Mouse (Mus musculus): ENCODE data around the gene Gm17482. TPM values are rescaled to one million over a fixed set of nuclear protein-coding genes. Genes with fewer than 3 reads are reported as not detected.

Gm17482 gene
- not detected for total RNA-seq (2018; cell fraction: chromatin; rRNA removed)
- not detected for total RNA-seq (2018; cell fraction: cytosol; rRNA removed)
- not detected for total RNA-seq (2018; cell fraction: nucleus; rRNA removed)
- polyA plus RNA-seq (2018): not detected in 3 replicates

- no peaks in the 10 kb centered on the region for H3K79me2 ChIP-seq (ENCODE audit: inconsistent target)
- H3K4me3 ChIP-seq (ENCODE audit: inconsistent target): no peak within 1 kb of the TSS
- H3K36me3 ChIP-seq (ENCODE audit: inconsistent target): no peaks in the 10 kb centered on the region
- H3K27ac ChIP-seq: no peak within 1 kb of the TSS
- 64% methylated on average over 3 of the region's 4 CpGs for WGBS (ENCODE audit: missing documents)
Observed at GRCm38 (mm10) chr6:115227043-115227442, at the start of gene Gm17482. Gene Gm17482 (plus strand): TSS chr6:115227343.

DNA sequence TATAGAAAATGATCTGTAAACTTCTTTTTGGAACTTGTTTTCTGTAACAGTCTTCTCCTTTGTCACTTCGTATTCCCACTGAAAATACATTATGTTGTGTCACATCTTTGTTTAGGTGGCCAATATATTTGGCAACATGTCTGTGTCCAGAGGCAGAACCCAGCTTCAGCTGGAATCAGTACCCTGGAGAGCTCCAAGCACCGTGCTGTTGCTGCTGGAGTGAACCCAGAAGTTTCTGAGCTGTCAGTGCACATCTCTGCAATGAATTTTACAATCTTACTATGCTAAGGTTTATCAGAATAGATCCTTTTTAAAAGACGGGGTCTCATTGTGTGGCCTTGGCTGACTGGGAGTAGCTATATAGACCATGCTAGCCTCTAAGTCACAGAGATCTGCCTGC lies 48.3 kb upstream of the Gm17482 start:
- Histone ChIP-seq H3K4me3 (ENCODE audit: inconsistent target) (no peak overlapping the region), H3K27ac (no peak overlapping the region), H3K79me2 (ENCODE audit: inconsistent target) (no peaks in the 10 kb centered on the region), H3K36me3 (ENCODE audit: inconsistent target) (no peaks in the 10 kb centered on the region)
- 45% methylated on average over 3 of the region's 3 CpGs for WGBS (ENCODE audit: missing documents)

DNA sequence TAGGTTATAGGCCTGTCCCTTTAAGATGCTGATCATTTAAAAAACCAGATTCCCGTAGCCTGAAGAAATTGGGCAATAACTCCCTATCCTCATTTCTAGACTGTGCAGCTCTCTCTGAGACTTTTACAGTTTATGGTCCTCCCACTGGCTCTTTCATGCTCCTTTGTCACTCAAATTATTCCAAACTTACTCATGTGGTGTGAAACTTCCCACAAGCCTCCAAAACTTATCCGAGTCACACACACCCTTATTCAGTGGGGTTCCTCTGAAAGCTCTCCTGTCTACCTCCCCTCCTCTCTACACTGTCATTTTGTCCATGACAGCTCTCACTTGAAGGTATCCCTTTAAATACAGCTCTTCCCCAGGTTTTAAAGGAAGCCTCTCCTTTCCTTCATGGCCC lies 46.0 kb upstream of the Gm17482 start:
- H3K27ac ChIP-seq: no peak overlapping the region
- WGBS (ENCODE audit: missing documents): 89% methylated on average over 2 of the region's 2 CpGs
- H3K36me3 ChIP-seq (ENCODE audit: inconsistent target): no peaks in the 10 kb centered on the region
- H3K4me3 ChIP-seq (ENCODE audit: inconsistent target): no peak overlapping the region
- H3K79me2 ChIP-seq (ENCODE audit: inconsistent target): no peaks in the 10 kb centered on the region

DNA sequence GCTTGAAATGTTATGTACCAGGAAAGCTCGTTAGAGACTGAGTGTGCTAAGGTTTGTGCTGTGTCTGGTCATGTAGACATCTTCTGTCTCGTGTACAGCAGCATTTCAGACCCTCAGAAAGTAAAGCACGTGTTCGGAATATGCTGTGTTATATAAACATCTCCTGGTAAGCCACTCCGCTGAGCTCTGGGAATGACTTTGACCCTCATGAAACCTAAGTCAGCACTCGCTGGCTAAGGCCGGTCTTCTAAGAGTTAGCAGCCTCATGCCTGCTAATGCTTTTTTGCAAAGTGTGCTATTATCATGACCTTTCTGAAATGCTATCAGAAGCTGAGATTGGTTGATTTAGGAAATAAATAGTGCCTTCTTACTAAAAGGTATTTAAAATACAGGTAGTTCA lies 36.0 kb upstream of the Gm17482 start:
- Histone ChIP-seq H3K27ac (no peak overlapping the region), H3K4me3 (ENCODE audit: inconsistent target) (no peak overlapping the region), H3K79me2 (ENCODE audit: inconsistent target) (no peaks in the 10 kb centered on the region), H3K36me3 (ENCODE audit: inconsistent target) (no peaks in the 10 kb centered on the region)
- 98% methylated on average over 7 of the region's 7 CpGs for WGBS (ENCODE audit: missing documents)

- no peaks in the 10 kb centered on the region for H3K79me2 ChIP-seq (ENCODE audit: inconsistent target)
- H3K4me3 ChIP-seq (ENCODE audit: inconsistent target): no peak overlapping the region
- no peaks in the 10 kb centered on the region for H3K36me3 ChIP-seq (ENCODE audit: inconsistent target)
- 79% methylated on average over 3 of the region's 3 CpGs for WGBS (ENCODE audit: missing documents)
- no peak overlapping the region for H3K27ac ChIP-seq
Observed at GRCm38 (mm10) chr6:115200753-115201152, 26.4 kb upstream of the Gm17482 start.

- 92% methylated on average over 3 of the region's 3 CpGs for WGBS (ENCODE audit: missing documents)
- Histone ChIP-seq H3K79me2 (ENCODE audit: inconsistent target) (no peaks in the 10 kb centered on the region), H3K36me3 (ENCODE audit: inconsistent target) (no peaks in the 10 kb centered on the region), H3K27ac (no peak overlapping the region), H3K4me3 (ENCODE audit: inconsistent target) (no peak overlapping the region)
Observed at GRCm38 (mm10) chr6:115203029-115203428, 24.1 kb upstream of the Gm17482 start.

GRCm38 (mm10) chr6:115210187-115210586 lies 17.0 kb upstream of the Gm17482 start:
- Histone ChIP-seq H3K27ac (no peak overlapping the region), H3K79me2 (ENCODE audit: inconsistent target) (no peaks in the 10 kb centered on the region), H3K4me3 (ENCODE audit: inconsistent target) (no peak overlapping the region), H3K36me3 (ENCODE audit: inconsistent target) (no peaks in the 10 kb centered on the region)
- WGBS (ENCODE audit: missing documents): 86% methylated on average over 2 of the region's 2 CpGs

DNA sequence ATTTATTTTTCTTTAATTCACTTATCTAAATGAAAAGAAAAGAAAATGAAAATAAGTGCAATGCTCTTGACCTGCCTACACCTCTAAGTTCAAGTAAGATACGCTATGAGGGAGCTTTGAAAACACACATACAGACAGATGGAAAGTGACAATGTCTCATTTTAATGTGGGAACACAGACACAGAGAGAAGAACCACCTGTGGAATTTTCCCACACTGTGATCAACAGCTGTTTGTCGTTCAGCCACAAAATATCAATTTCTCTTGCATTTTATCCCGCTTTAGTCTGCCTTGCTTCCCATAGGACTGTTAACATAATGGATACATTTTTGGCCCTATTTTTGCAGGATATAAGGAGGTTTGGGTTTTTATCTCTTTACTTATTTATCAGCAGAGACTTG lies 16.3 kb upstream of the Gm17482 start:
- Histone ChIP-seq H3K36me3 (ENCODE audit: inconsistent target) (no peaks in the 10 kb centered on the region), H3K4me3 (ENCODE audit: inconsistent target) (no peak overlapping the region), H3K79me2 (ENCODE audit: inconsistent target) (no peaks in the 10 kb centered on the region), H3K27ac (no peak overlapping the region)
- 91% methylated on average over 3 of the region's 3 CpGs for WGBS (ENCODE audit: missing documents)

DNA sequence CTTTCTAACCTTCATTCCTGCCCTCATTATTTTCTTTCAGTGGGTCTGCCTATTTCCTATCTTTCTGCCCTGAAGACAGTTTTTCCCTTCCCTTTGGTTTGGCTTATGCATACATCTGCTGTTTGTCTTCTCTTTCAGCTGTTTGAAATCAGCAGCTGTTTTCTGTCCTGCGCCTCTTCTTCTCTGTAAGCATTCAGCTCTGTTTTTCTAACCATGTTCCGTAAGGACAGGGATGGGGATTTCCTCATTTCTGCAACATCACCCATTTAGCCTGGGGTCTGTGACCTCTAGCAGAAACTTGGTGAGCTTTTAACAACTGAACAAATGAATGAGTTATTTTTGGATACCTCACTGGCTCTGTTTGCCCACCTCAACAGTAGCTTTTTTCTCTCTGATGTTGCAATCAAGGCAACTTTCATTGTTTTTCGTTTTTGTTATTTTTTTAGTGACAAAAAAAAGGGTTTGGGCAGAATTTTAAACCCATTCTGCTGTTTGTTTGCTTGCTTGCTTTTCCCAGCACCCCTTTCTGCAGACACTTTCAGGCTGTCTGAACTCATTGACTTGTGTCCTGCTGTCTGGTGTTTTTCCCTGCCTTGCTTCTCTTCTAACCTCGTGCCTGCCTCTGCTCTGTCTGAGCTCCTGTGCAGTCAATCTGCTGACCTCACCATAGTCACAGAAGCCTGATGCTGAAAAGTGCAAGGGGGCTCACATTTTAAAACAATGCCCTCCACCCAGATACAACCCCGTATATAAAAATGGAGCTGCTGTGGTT lies 14.8 kb upstream of the Gm17482 start:
- H3K27ac ChIP-seq: no peak overlapping the region

DNA sequence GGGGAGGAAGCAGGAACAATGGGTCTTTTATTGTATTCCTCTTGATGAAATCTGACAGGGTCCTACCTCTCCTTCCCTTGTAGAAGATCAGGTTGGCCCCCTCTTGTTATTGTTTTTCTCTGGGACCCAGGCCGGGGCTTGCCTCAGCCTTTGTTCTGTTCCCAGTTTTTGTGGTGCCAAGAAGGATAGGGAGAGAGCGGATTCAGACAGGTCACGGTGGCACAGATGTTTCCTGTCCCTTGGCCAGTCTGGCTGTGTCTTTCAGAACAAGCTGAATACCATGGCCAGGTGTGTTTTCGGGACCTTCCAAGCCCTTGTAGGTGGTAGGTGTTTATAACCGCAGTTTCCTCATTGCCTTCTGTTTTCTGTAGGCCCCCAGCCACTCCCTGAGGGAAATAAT lies 14.0 kb upstream of the Gm17482 start:
- WGBS (ENCODE audit: missing documents): 12% methylated on average over 5 of the region's 5 CpGs
- H3K36me3 ChIP-seq (ENCODE audit: inconsistent target): no peaks in the 10 kb centered on the region
- H3K79me2 ChIP-seq (ENCODE audit: inconsistent target): no peaks in the 10 kb centered on the region
- no peak overlapping the region for H3K27ac ChIP-seq
- no peak overlapping the region for H3K4me3 ChIP-seq (ENCODE audit: inconsistent target)

More for the DNA sequence above, 14.8 kb upstream of the Gm17482 start:
- H3K79me2 ChIP-seq (ENCODE audit: inconsistent target): no peaks in the 10 kb centered on the region
- 60% methylated on average over 5 of the region's 5 CpGs for WGBS (ENCODE audit: missing documents)
- no peaks in the 10 kb centered on the region for H3K36me3 ChIP-seq (ENCODE audit: inconsistent target)
- no peak overlapping the region for H3K4me3 ChIP-seq (ENCODE audit: inconsistent target)

DNA sequence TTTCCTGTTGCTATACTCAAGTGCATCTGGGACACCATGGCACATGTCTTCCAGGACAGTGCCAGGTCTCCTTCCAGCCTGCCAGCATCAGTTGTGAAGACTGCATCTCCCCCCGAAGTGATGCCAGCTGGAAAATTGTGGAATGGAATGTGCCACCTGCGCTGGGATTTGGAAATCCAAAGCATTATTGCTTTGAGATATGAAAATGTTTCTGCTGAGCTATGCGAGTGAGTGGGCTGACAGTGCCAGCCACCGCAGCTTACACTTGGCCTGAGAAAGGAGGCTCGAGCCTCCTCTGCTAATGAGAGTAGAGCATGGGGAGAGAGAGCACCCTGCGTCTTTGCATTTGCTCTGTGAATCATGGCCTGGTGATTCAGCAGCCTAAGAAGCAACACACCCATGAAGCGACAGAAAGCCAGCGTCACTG lies 5.9 kb upstream of the Gm17482 start:
- 92% methylated on average over 8 of the region's 8 CpGs for WGBS (ENCODE audit: missing documents)
- no peaks in the 10 kb centered on the region for H3K79me2 ChIP-seq (ENCODE audit: inconsistent target)
- H3K36me3 ChIP-seq (ENCODE audit: inconsistent target): no peaks in the 10 kb centered on the region
- no peak overlapping the region for H3K27ac ChIP-seq
- no peak overlapping the region for H3K4me3 ChIP-seq (ENCODE audit: inconsistent target)

DNA sequence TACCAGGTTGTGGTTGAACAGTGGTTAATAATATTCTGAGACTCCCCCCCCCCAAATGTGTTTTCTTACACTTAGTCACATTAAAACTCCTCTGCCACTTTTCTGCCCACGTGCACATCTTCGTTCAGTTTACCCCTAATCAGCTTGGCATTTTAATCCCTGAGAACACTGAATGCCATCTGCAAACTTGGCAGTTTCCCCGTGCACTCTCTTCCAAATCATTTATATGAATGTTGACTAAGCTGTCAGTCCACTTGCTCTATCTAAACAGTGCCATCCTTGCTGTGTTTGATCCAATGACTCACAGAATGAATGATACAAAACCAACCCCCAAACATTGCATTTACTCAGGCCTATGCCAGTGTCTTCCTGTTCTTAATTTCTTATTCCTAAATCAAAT lies 1.6 kb upstream of the Gm17482 start:
- 84% methylated on average over 3 of the region's 3 CpGs for WGBS (ENCODE audit: missing documents)
- H3K27ac ChIP-seq: no peak overlapping the region
- H3K79me2 ChIP-seq (ENCODE audit: inconsistent target): no peaks in the 10 kb centered on the region
- H3K36me3 ChIP-seq (ENCODE audit: inconsistent target): no peaks in the 10 kb centered on the region
- H3K4me3 ChIP-seq (ENCODE audit: inconsistent target): no peak overlapping the region

DNA sequence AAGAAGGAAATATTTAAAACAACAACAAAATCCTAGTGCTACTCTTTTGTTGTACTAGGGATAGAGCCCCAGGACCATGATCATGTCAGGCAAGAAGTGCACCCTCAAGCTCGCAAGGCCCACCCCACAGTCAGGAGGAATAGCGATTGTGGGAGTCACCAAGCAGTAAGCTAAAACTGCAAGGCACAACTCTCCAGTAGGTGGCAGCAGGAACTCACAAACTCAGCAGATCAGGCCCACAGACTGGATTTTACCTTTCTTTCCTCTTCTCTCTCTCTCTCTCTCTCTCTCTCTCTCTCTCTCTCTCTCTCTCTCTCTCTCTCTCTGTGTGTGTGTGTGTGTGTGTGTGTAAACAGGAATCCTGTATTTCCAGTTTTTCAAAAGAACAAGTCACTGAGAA lies 386 bp downstream of the Gm17482 start:
- no peaks in the 10 kb centered on the region for H3K36me3 ChIP-seq (ENCODE audit: inconsistent target)
- H3K27ac ChIP-seq: no peak overlapping the region
- no peaks in the 10 kb centered on the region for H3K79me2 ChIP-seq (ENCODE audit: inconsistent target)
- no peak overlapping the region for H3K4me3 ChIP-seq (ENCODE audit: inconsistent target)
- 0% methylated on average over 2 of the region's 2 CpGs for WGBS (ENCODE audit: missing documents)

DNA sequence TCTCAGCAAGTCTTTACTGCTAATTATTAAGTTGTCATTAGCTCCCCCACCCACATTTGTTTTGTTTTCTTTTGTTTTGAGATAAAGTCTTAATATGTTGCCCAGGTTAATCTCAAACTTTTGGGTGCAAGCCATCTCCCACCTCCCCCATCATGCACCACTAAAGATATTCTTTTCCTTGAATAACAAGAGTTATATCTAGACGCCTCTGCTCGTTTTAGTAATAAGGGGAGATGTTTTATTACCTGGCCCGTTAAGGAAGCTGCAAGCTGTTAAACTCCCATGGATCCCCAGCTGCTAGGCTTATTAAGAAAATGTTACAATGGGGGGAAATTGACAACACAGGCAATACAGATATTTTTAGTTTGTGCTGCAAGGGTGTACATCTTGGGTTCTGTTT lies 3.4 kb downstream of the Gm17482 start:
- Histone ChIP-seq H3K79me2 (ENCODE audit: inconsistent target) (no peaks in the 10 kb centered on the region), H3K27ac (no peak overlapping the region), H3K4me3 (ENCODE audit: inconsistent target) (no peak overlapping the region), H3K36me3 (ENCODE audit: inconsistent target) (no peaks in the 10 kb centered on the region)
- 82% methylated on average over 3 of the region's 3 CpGs for WGBS (ENCODE audit: missing documents)

DNA sequence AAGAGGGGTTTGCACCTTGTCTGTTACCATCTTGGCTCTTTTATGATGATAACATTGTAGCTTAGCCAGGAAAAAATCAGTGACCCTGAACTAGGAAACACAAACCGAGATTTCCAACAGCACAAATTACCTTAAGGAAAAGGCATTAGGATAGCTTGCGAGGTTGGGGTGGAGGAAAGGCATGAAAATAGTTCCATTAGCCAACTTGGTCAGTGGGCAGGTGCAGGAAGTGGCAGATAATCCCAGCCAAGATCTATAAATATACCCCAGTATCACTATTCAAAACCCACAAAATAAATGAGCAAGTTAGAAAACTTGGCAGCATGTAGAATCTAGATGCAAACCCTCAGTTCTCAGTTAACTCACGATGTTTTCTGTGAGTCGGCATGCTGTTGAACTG lies 4.7 kb downstream of the Gm17482 start:
- Histone ChIP-seq H3K79me2 (ENCODE audit: inconsistent target) (no peaks in the 10 kb centered on the region), H3K27ac (no peak overlapping the region), H3K36me3 (ENCODE audit: inconsistent target) (no peaks in the 10 kb centered on the region), H3K4me3 (ENCODE audit: inconsistent target) (no peak overlapping the region)
- WGBS (ENCODE audit: missing documents): 40% methylated on average over 4 of the region's 4 CpGs

- no peak overlapping the region for H3K27ac ChIP-seq
- 83% methylated on average over 1 of the region's 1 CpGs for WGBS (ENCODE audit: missing documents)
Observed at GRCm38 (mm10) chr6:115232562-115232961, 5.4 kb downstream of the Gm17482 start.

More at GRCm38 (mm10) chr6:115232562-115232961, 5.4 kb downstream of the Gm17482 start:
- H3K79me2 ChIP-seq (ENCODE audit: inconsistent target): no peaks in the 10 kb centered on the region
- H3K36me3 ChIP-seq (ENCODE audit: inconsistent target): no peaks in the 10 kb centered on the region
- no peak overlapping the region for H3K4me3 ChIP-seq (ENCODE audit: inconsistent target)

Measured in macrophage (primary cell).